Mouse (Mus musculus): ENCODE results near the gene Fndc3b. TPM values are rescaled to one million over a fixed set of nuclear protein-coding genes. Genes with fewer than 3 reads are reported as not detected.

The Fndc3b gene
- polyA plus RNA-seq, 1 experiment from 2014 or later: 4.7 TPM

- no peak for DNase-seq
- 0 out of 2 replicates have a peak, but pooled peaks cover 3% of the 10 kb centered on the region for H3K36me3 ChIP-seq
- WGBS (ENCODE audit: insufficient replicate concordance): 63% methylated on average over 6 of the region's 6 CpGs
These were observed 191.6 kb downstream of the Fndc3b start for GRCm38 (mm10) chr3:27519481-27519880.

GRCm38 (mm10) chr3:27518935-27519334 is 192.2 kb downstream of the Fndc3b start:
- H3K9me3 ChIP-seq (replicated peaks): no peaks in the 10 kb centered on the region
- no peaks in the 10 kb centered on the region for H3K27me3 ChIP-seq
- H3K4me3 ChIP-seq (replicated peaks): no peak overlapping the region
- WGBS (ENCODE audit: insufficient replicate concordance): 76% methylated on average over 9 of the region's 9 CpGs
- no peak overlapping the region for H3K4me2 ChIP-seq
- H3K9ac ChIP-seq: no peak overlapping the region
- DNase-seq: no peak
- H3K36me3 ChIP-seq: 0 out of 2 replicates have a peak, but pooled peaks cover 3% of the 10 kb centered on the region
- H3K27ac ChIP-seq: no peak overlapping the region
- ATAC-seq (ENCODE audit: low read depth): no peak
- no peaks in the 10 kb centered on the region for H3K4me1 ChIP-seq (replicated peaks)

More at GRCm38 (mm10) chr3:27519481-27519880, 191.6 kb downstream of the Fndc3b start:
- Histone ChIP-seq H3K27ac (no peak overlapping the region), H3K4me1 (replicated peaks) (no peaks in the 10 kb centered on the region), H3K27me3 (no peaks in the 10 kb centered on the region), H3K9me3 (replicated peaks) (no peaks in the 10 kb centered on the region), H3K4me3 (replicated peaks) (no peak overlapping the region), H3K9ac (no peak overlapping the region), H3K4me2 (no peak overlapping the region)
- ATAC-seq (ENCODE audit: low read depth): no peak

GRCm38 (mm10) chr3:27516536-27516935 is 194.6 kb downstream of the Fndc3b start:
- no peak overlapping the region for H3K9ac ChIP-seq
- H3K36me3 ChIP-seq: 0 out of 2 replicates have a peak, but pooled peaks cover 3% of the 10 kb centered on the region
- no peak overlapping the region for H3K4me3 ChIP-seq (replicated peaks)
- H3K9me3 ChIP-seq (replicated peaks): no peaks in the 10 kb centered on the region
- ATAC-seq (ENCODE audit: low read depth) (no peak), DNase-seq (no peak)
- no peaks in the 10 kb centered on the region for H3K4me1 ChIP-seq (replicated peaks)
- no peak overlapping the region for H3K27ac ChIP-seq
- no peak overlapping the region for H3K4me2 ChIP-seq
- 45% methylated on average over 5 of the region's 5 CpGs for WGBS (ENCODE audit: insufficient replicate concordance)
- no peaks in the 10 kb centered on the region for H3K27me3 ChIP-seq

- no peaks in the 10 kb centered on the region for H3K9me3 ChIP-seq (replicated peaks)
- no peak overlapping the region for H3K9ac ChIP-seq
- no peaks in the 10 kb centered on the region for H3K4me1 ChIP-seq (replicated peaks)
- DNase-seq (no peak), ATAC-seq (ENCODE audit: low read depth) (no peak)
- H3K36me3 ChIP-seq: no peaks in the 10 kb centered on the region
- H3K4me2 ChIP-seq: no peak overlapping the region
- H3K4me3 ChIP-seq (replicated peaks): no peak overlapping the region
- no peaks in the 10 kb centered on the region for H3K27me3 ChIP-seq
- WGBS (ENCODE audit: insufficient replicate concordance): 66% methylated on average over 10 of the region's 10 CpGs
- H3K27ac ChIP-seq: no peak overlapping the region
These were observed 199.3 kb downstream of the Fndc3b start for GRCm38 (mm10) chr3:27511765-27512164.

GRCm38 (mm10) chr3:27506886-27507285 is 204.2 kb downstream of the Fndc3b start:
- no peak overlapping the region for H3K9ac ChIP-seq
- H3K4me1 ChIP-seq (replicated peaks): no peaks in the 10 kb centered on the region
- no peaks in the 10 kb centered on the region for H3K9me3 ChIP-seq (replicated peaks)
- H3K36me3 ChIP-seq: 0 out of 2 replicates have a peak, but pooled peaks cover 9% of the 10 kb centered on the region
- no peak overlapping the region for H3K4me3 ChIP-seq (replicated peaks)
- H3K4me2 ChIP-seq: no peak overlapping the region
- ATAC-seq (ENCODE audit: low read depth) (no peak), DNase-seq (no peak)
- WGBS (ENCODE audit: insufficient replicate concordance): 68% methylated on average over 3 of the region's 3 CpGs
- no peak overlapping the region for H3K27ac ChIP-seq
- no peaks in the 10 kb centered on the region for H3K27me3 ChIP-seq

- no peaks in the 10 kb centered on the region for H3K4me1 ChIP-seq (replicated peaks)
- H3K27ac ChIP-seq: no peak overlapping the region
- 70% methylated on average over 3 of the region's 3 CpGs for WGBS (ENCODE audit: insufficient replicate concordance)
- ATAC-seq (ENCODE audit: low read depth) (no peak), DNase-seq (no peak)
- H3K27me3 ChIP-seq: no peaks in the 10 kb centered on the region
- H3K9me3 ChIP-seq (replicated peaks): no peaks in the 10 kb centered on the region
- H3K4me3 ChIP-seq (replicated peaks): no peak overlapping the region
- H3K36me3 ChIP-seq: peaks cover 9% of the 10 kb centered on the region; the same call in 1 of the 2 replicates
- H3K4me2 ChIP-seq: no peak overlapping the region
- H3K9ac ChIP-seq: no peak overlapping the region
These were observed 205.5 kb downstream of the Fndc3b start for GRCm38 (mm10) chr3:27505582-27505981.

GRCm38 (mm10) chr3:27503279-27504038 is 207.6 kb downstream of the Fndc3b start:
- Histone ChIP-seq H3K4me2 (no peak overlapping the region), H3K27ac (no peak overlapping the region), H3K27me3 (no peaks in the 10 kb centered on the region), H3K36me3 (peaks cover 19% of the 10 kb centered on the region), H3K9me3 (replicated peaks) (no peaks in the 10 kb centered on the region), H3K9ac (no peak overlapping the region), H3K4me3 (replicated peaks) (no peak overlapping the region), H3K4me1 (replicated peaks) (no peaks in the 10 kb centered on the region)
- 66% methylated on average over 7 of the region's 7 CpGs for WGBS (ENCODE audit: insufficient replicate concordance)
- no peak for ATAC-seq (ENCODE audit: low read depth)
- DNase-seq: no peak

- H3K36me3 ChIP-seq: peaks cover 21% of the 10 kb centered on the region
- no peak overlapping the region for H3K9ac ChIP-seq
- H3K4me1 ChIP-seq (replicated peaks): no peaks in the 10 kb centered on the region
- no peak overlapping the region for H3K4me2 ChIP-seq
- WGBS (ENCODE audit: insufficient replicate concordance): 75% methylated on average over 14 of the region's 14 CpGs
- no peak overlapping the region for H3K27ac ChIP-seq
- H3K9me3 ChIP-seq (replicated peaks): no peaks in the 10 kb centered on the region
- no peaks in the 10 kb centered on the region for H3K27me3 ChIP-seq
- DNase-seq (no peak), ATAC-seq (ENCODE audit: low read depth) (no peak)
- H3K4me3 ChIP-seq (replicated peaks): no peak overlapping the region
These were observed 215.6 kb downstream of the Fndc3b start for GRCm38 (mm10) chr3:27495296-27496073.

GRCm38 (mm10) chr3:27494698-27495097 is 216.4 kb downstream of the Fndc3b start:
- peaks cover 17% of the 10 kb centered on the region for H3K36me3 ChIP-seq
- no peaks in the 10 kb centered on the region for H3K9me3 ChIP-seq (replicated peaks)
- H3K27ac ChIP-seq: no peak overlapping the region
- H3K4me1 ChIP-seq (replicated peaks): no peaks in the 10 kb centered on the region
- no peak overlapping the region for H3K4me2 ChIP-seq
- no peaks in the 10 kb centered on the region for H3K27me3 ChIP-seq
- no peak for DNase-seq
- 61% methylated on average over 6 of the region's 6 CpGs for WGBS (ENCODE audit: insufficient replicate concordance)
- H3K4me3 ChIP-seq (replicated peaks): no peak overlapping the region
- no peak overlapping the region for H3K9ac ChIP-seq
- ATAC-seq (ENCODE audit: low read depth): no peak

- Histone ChIP-seq H3K27ac (no peak overlapping the region), H3K4me2 (no peak overlapping the region), H3K27me3 (no peaks in the 10 kb centered on the region), H3K4me3 (replicated peaks) (no peak overlapping the region), H3K4me1 (replicated peaks) (no peaks in the 10 kb centered on the region), H3K9ac (no peak overlapping the region), H3K9me3 (replicated peaks) (no peaks in the 10 kb centered on the region), H3K36me3 (peaks cover 19% of the 10 kb centered on the region)
- ATAC-seq (ENCODE audit: low read depth): no peak
- 68% methylated on average over 8 of the region's 8 CpGs for WGBS (ENCODE audit: insufficient replicate concordance)
- DNase-seq: no peak
These were observed 217.0 kb downstream of the Fndc3b start for GRCm38 (mm10) chr3:27494066-27494465.

GRCm38 (mm10) chr3:27491821-27492220 is 219.3 kb downstream of the Fndc3b start:
- ATAC-seq (ENCODE audit: low read depth) (no peak), DNase-seq (no peak)
- Histone ChIP-seq H3K9me3 (replicated peaks) (no peaks in the 10 kb centered on the region), H3K27ac (no peak overlapping the region), H3K36me3 (peaks cover 23% of the 10 kb centered on the region), H3K4me1 (replicated peaks) (no peaks in the 10 kb centered on the region), H3K4me2 (no peak overlapping the region), H3K9ac (no peak overlapping the region), H3K27me3 (no peaks in the 10 kb centered on the region), H3K4me3 (replicated peaks) (no peak overlapping the region)
- 74% methylated on average over 6 of the region's 6 CpGs for WGBS (ENCODE audit: insufficient replicate concordance)

All from liver, embryonic 13.5 days (tissue).